Mouse (Mus musculus) heart, embryonic 15.5 days (tissue): ENCODE results near the gene Ctnna3. TPM values are rescaled to one million over a fixed set of nuclear protein-coding genes. Genes with fewer than 3 reads are reported as not detected.
A peak's percentile ranks its signal among the peaks of the same experiment; 100 is the strongest.

Experiments
- ATAC-seq: fragments of 200-750 bp; cut with Nextera tagmentation; replicated peaks from 2 replicates; pipeline ENCODE4 v1.8.0; 2017; ENCODE audit warnings: low read depth, moderate TSS enrichment; ENCODE audit not compliant: insufficient number of reproducible peaks, insufficient read depth, low FRiP score
- H3K27ac ChIP-seq: fragments of 300-500 bp; sonication (generic); 2 replicates; pipeline ENCODE4 v1.5.1; 2015; ENCODE audit warnings: mild to moderate bottlenecking, inconsistent platforms
- H3K27me3 ChIP-seq: fragments of 300-500 bp; sonication (generic); 2 replicates; pipeline ENCODE4 v1.6.1; 2015; ENCODE audit warnings: inconsistent platforms
- H3K36me3 ChIP-seq: fragments of 300-500 bp; sonication (generic); 2 replicates; pipeline ENCODE4 v1.6.1; 2015; ENCODE audit warnings: mild to moderate bottlenecking, inconsistent platforms
- H3K4me1 ChIP-seq: fragments of 300-500 bp; sonication (generic); replicated peaks from 2 replicates; pipeline ENCODE4 v1.6.1; 2015; ENCODE audit warnings: inconsistent platforms
- H3K4me2 ChIP-seq: fragments of 300-500 bp; sonication (generic); 2 replicates; pipeline ENCODE4 v1.6.1; 2015; ENCODE audit warnings: inconsistent platforms, mild to moderate bottlenecking, moderate library complexity
- H3K4me3 ChIP-seq: fragments of 300-500 bp; sonication (generic); 2 replicates; pipeline ENCODE4 v1.5.1; 2015; ENCODE audit warnings: mild to moderate bottlenecking, inconsistent platforms
- H3K9ac ChIP-seq: fragments of 300-500 bp; sonication (generic); 2 replicates; pipeline ENCODE4 v1.6.1; 2015; ENCODE audit warnings: mild to moderate bottlenecking, inconsistent platforms
- H3K9me3 ChIP-seq: fragments of 300-500 bp; sonication (generic); replicated peaks from 2 replicates; pipeline ENCODE4 v1.6.1; 2016; ENCODE audit warnings: inconsistent platforms
- WGBS: fragments of 180-500 bp; shearing (Covaris S2); methylation state at CpG from one replicate; pipeline ENCODE4 v1.1.7; 2015; ENCODE audit warnings: mixed read lengths; 5-methylcytosine and 5-hydroxymethylcytosine counted together
- polyA plus RNA-seq: library from polyadenylated mRNA; unstranded; fragments of >200 nt; fragmentation: Nextera tagmentation; extraction: Ambion mirVana; gene quantifications from 2 replicates; pipeline ENCODE4 v1.2.1, GENCODE M21; 2015

Gene Ctnna3
- polyA plus RNA-seq, 1 experiment from 2014 or later, result 27.8 TPM

- Histone ChIP-seq H3K4me1 (peaks cover 27% of the 10 kb centered on the region), H3K27ac (no peak overlapping the region), H3K36me3 (no peaks in the 10 kb centered on the region), H3K9ac (no peak overlapping the region), H3K9me3 (no peaks in the 10 kb centered on the region), H3K4me3 (no peak overlapping the region), H3K4me2 (no peak overlapping the region), H3K27me3 (peaks cover 6% of the 10 kb centered on the region)
- no peak for ATAC-seq
- WGBS, result 59% methylated on average over 11 of the region's 11 CpGs
These were observed 653.9 kb downstream of the Ctnna3 start for GRCm38 (mm10) chr10:64083813-64084212.

- H3K4me2 ChIP-seq, result no peak overlapping the region
- no peak overlapping the region for H3K27ac ChIP-seq
- H3K27me3 ChIP-seq, result peaks cover 10% of the 10 kb centered on the region
- no peak for ATAC-seq
- no peaks in the 10 kb centered on the region for H3K36me3 ChIP-seq
- no peaks in the 10 kb centered on the region for H3K9me3 ChIP-seq
- H3K9ac ChIP-seq, result no peak overlapping the region
- no peak overlapping the region for H3K4me3 ChIP-seq
- peaks cover 27% of the 10 kb centered on the region for H3K4me1 ChIP-seq
- WGBS, result 47% methylated on average over 4 of the region's 4 CpGs
These were observed 654.6 kb downstream of the Ctnna3 start for GRCm38 (mm10) chr10:64084465-64084864.

- Histone ChIP-seq H3K36me3 (no peaks in the 10 kb centered on the region), H3K27ac (no peak overlapping the region), H3K9me3 (no peaks in the 10 kb centered on the region), H3K4me2 (peak overlapping the region; percentile 71), H3K27me3 (peaks cover 10% of the 10 kb centered on the region), H3K4me3 (no peak overlapping the region), H3K4me1 (peaks cover 30% of the 10 kb centered on the region), H3K9ac (no peak overlapping the region)
- ATAC-seq, result no peak
- WGBS, result 75% methylated on average over 16 of the region's 16 CpGs
These were observed 656.3 kb downstream of the Ctnna3 start for GRCm38 (mm10) chr10:64086183-64086566.

GRCm38 (mm10) chr10:64086567-64087391 lies 656.9 kb downstream of the Ctnna3 start:
- whole genome bisulfite sequencing, result 9% methylated on average over 12 of the region's 12 CpGs
- ATAC-seq, result no peak
- H3K9me3 ChIP-seq, result no peaks in the 10 kb centered on the region
- H3K27ac ChIP-seq, result no peak overlapping the region
- H3K4me2 ChIP-seq, result peak overlapping the region; percentile 71
- peaks cover 30% of the 10 kb centered on the region for H3K4me1 ChIP-seq
- H3K4me3 ChIP-seq, result 0 out of 2 replicates have a peak overlapping the region, but pooled peaks have one; percentile 2
- H3K27me3 ChIP-seq, result peaks cover 12% of the 10 kb centered on the region
- no peak overlapping the region for H3K9ac ChIP-seq
- no peaks in the 10 kb centered on the region for H3K36me3 ChIP-seq

GRCm38 (mm10) chr10:64087521-64087920 lies 657.6 kb downstream of the Ctnna3 start:
- Histone ChIP-seq H3K4me3 (peak overlapping the region; percentile 41), H3K36me3 (no peaks in the 10 kb centered on the region), H3K9me3 (no peaks in the 10 kb centered on the region), H3K9ac (no peak overlapping the region), H3K4me2 (peak overlapping the region; percentile 71), H3K27ac (no peak overlapping the region), H3K27me3 (peaks cover 12% of the 10 kb centered on the region), H3K4me1 (peaks cover 30% of the 10 kb centered on the region)
- ATAC-seq, result no peak
- 2% methylated on average over 12 of the region's 12 CpGs for WGBS

GRCm38 (mm10) chr10:64087936-64088773 lies 658.3 kb downstream of the Ctnna3 start:
- H3K4me2 ChIP-seq, result peak overlapping the region; percentile 71
- no peaks in the 10 kb centered on the region for H3K9me3 ChIP-seq
- 0 out of 2 replicates have a peak overlapping the region, but pooled peaks have one; percentile 31 for H3K9ac ChIP-seq
- peaks cover 30% of the 10 kb centered on the region for H3K4me1 ChIP-seq
- no peak for ATAC-seq
- WGBS, result 9% methylated on average over 26 of the region's 26 CpGs
- no peak overlapping the region for H3K27ac ChIP-seq
- no peaks in the 10 kb centered on the region for H3K36me3 ChIP-seq
- H3K4me3 ChIP-seq, result peak overlapping the region; percentile 41
- peaks cover 12% of the 10 kb centered on the region for H3K27me3 ChIP-seq

GRCm38 (mm10) chr10:64088774-64089460 lies 659.0 kb downstream of the Ctnna3 start:
- ATAC-seq, result no peak
- Histone ChIP-seq H3K27me3 (peaks cover 12% of the 10 kb centered on the region), H3K9ac (no peak overlapping the region), H3K4me3 (no peak overlapping the region), H3K27ac (no peak overlapping the region), H3K36me3 (no peaks in the 10 kb centered on the region), H3K9me3 (no peaks in the 10 kb centered on the region), H3K4me2 (no peak overlapping the region), H3K4me1 (peaks cover 27% of the 10 kb centered on the region)
- WGBS, result 39% methylated on average over 19 of the region's 19 CpGs

- Histone ChIP-seq H3K27me3 (peaks cover 12% of the 10 kb centered on the region), H3K4me2 (peak within 1 kb of the TSS; percentile 59), H3K4me3 (peak within 1 kb of the TSS; percentile 35), H3K27ac (no peak within 1 kb of the TSS), H3K36me3 (no peaks in the 10 kb centered on the region), H3K4me1 (peaks cover 26% of the 10 kb centered on the region), H3K9me3 (no peaks in the 10 kb centered on the region), H3K9ac (no peak within 1 kb of the TSS)
- ATAC-seq, result peak; percentile 83
- WGBS, result 6% methylated on average over 22 of the region's 22 CpGs
These were observed 660.0 kb downstream of the Ctnna3 start, which contains the start of gene Lrrtm3 for GRCm38 (mm10) chr10:64089680-64090460. Lrrtm3 (minus strand) TSS chr10:64090277.

- Histone ChIP-seq H3K9me3 (no peaks in the 10 kb centered on the region), H3K4me2 (no peak overlapping the region), H3K4me3 (no peak overlapping the region), H3K27ac (no peak overlapping the region), H3K36me3 (no peaks in the 10 kb centered on the region), H3K9ac (no peak overlapping the region), H3K4me1 (no peaks in the 10 kb centered on the region), H3K27me3 (no peaks in the 10 kb centered on the region)
- ATAC-seq, result no peak
- WGBS, result 89% methylated on average over 1 of the region's 1 CpGs
These were observed 666.6 kb downstream of the Ctnna3 start for GRCm38 (mm10) chr10:64096532-64096931.

- no peaks in the 10 kb centered on the region for H3K36me3 ChIP-seq
- WGBS, result 94% methylated on average over 11 of the region's 11 CpGs
These were observed 685.3 kb downstream of the Ctnna3 start for GRCm38 (mm10) chr10:64115246-64115645.

More at GRCm38 (mm10) chr10:64115246-64115645, 685.3 kb downstream of the Ctnna3 start:
- no peak for ATAC-seq
- Histone ChIP-seq H3K4me2 (no peak overlapping the region), H3K4me3 (no peak overlapping the region), H3K4me1 (no peaks in the 10 kb centered on the region), H3K9ac (no peak overlapping the region), H3K27me3 (no peaks in the 10 kb centered on the region), H3K9me3 (no peaks in the 10 kb centered on the region), H3K27ac (no peak overlapping the region)
